Mouse (Mus musculus) hindbrain, embryonic 13.5 days (tissue): Measurements from ENCODE around the gene Gm20388. TPM values are rescaled to one million over a fixed set of nuclear protein-coding genes. Genes with fewer than 3 reads are reported as not detected.
A peak's percentile ranks its signal among the peaks of the same experiment; 100 is the strongest.

Experiments
- ATAC-seq: fragments of 200-750 bp; cut with Nextera tagmentation; 2 replicates; pipeline ENCODE4 v1.8.0; 2017; ENCODE audit warnings: moderate TSS enrichment; ENCODE audit not compliant: low FRiP score
- H3K27ac ChIP-seq: fragments of 300-500 bp; sonication (generic); 2 replicates; pipeline ENCODE4 v1.5.1; 2015; ENCODE audit warnings: inconsistent platforms, mild to moderate bottlenecking, moderate library complexity
- H3K27me3 ChIP-seq: fragments of 300-500 bp; sonication (generic); 2 replicates; pipeline ENCODE4 v1.6.1; 2015; ENCODE audit warnings: mild to moderate bottlenecking, inconsistent platforms
- H3K36me3 ChIP-seq: fragments of 300-500 bp; sonication (generic); 2 replicates; pipeline ENCODE4 v1.6.1; 2015; ENCODE audit warnings: mild to moderate bottlenecking, inconsistent platforms
- H3K4me1 ChIP-seq: fragments of 300-500 bp; sonication (generic); replicated peaks from 2 replicates; pipeline ENCODE4 v1.6.1; 2015; ENCODE audit warnings: inconsistent platforms
- H3K4me2 ChIP-seq: fragments of 300-500 bp; sonication (generic); 2 replicates; pipeline ENCODE4 v1.6.1; 2015; ENCODE audit warnings: inconsistent platforms, mild to moderate bottlenecking, moderate library complexity
- H3K4me3 ChIP-seq: fragments of 300-500 bp; sonication (generic); 2 replicates; pipeline ENCODE4 v1.5.1; 2015; ENCODE audit warnings: mild to moderate bottlenecking, inconsistent platforms
- H3K9ac ChIP-seq: fragments of 300-500 bp; sonication (generic); 2 replicates; pipeline ENCODE4 v1.6.1; 2015; ENCODE audit warnings: mild to moderate bottlenecking, inconsistent platforms
- H3K9me3 ChIP-seq: fragments of 300-500 bp; sonication (generic); 2 replicates; pipeline ENCODE4 v1.6.1; 2016; ENCODE audit warnings: inconsistent platforms
- WGBS: fragments of 180-500 bp; shearing (Covaris S2); methylation state at CpG from one replicate; pipeline ENCODE4 v1.1.7; 2015; 5-methylcytosine and 5-hydroxymethylcytosine counted together
- polyA plus RNA-seq: library from polyadenylated mRNA; unstranded; fragments of >200 nt; fragmentation: Nextera tagmentation; extraction: Ambion mirVana; gene quantifications from 2 replicates; pipeline ENCODE4 v1.2.1, GENCODE M21; 2015

The Gm20388 gene
- polyA plus RNA-seq, 1 experiment from 2014 or later: 1.9 TPM

GRCm38 (mm10) chr8:123692165-123692962, 3781.7 kb downstream of the Gm20388 start:
- ATAC-seq: no peak
- 88% methylated on average over 10 of the region's 10 CpGs for WGBS

GRCm38 (mm10) chr8:123696167-123696566, 3785.5 kb downstream of the Gm20388 start:
- Histone ChIP-seq H3K4me3 (no peak overlapping the region), H3K36me3 (no peaks in the 10 kb centered on the region), H3K27me3 (0 out of 2 replicates have a peak, but pooled peaks cover 5% of the 10 kb centered on the region), H3K9ac (no peak overlapping the region), H3K4me1 (peaks cover 12% of the 10 kb centered on the region), H3K4me2 (no peak overlapping the region), H3K27ac (no peak overlapping the region), H3K9me3 (no peaks in the 10 kb centered on the region)
- WGBS: 81% methylated on average over 9 of the region's 9 CpGs
- ATAC-seq: no peak

More at GRCm38 (mm10) chr8:123692165-123692962, 3781.7 kb downstream of the Gm20388 start:
- no peak overlapping the region for H3K9ac ChIP-seq
- H3K4me1 ChIP-seq: 0 out of 2 replicates have a peak, but pooled peaks cover 3% of the 10 kb centered on the region
- no peak overlapping the region for H3K27ac ChIP-seq
- no peaks in the 10 kb centered on the region for H3K36me3 ChIP-seq
- H3K4me3 ChIP-seq: no peak overlapping the region
- H3K4me2 ChIP-seq: no peak overlapping the region
- no peaks in the 10 kb centered on the region for H3K9me3 ChIP-seq
- H3K27me3 ChIP-seq: 0 out of 2 replicates have a peak, but pooled peaks cover 3% of the 10 kb centered on the region

GRCm38 (mm10) chr8:123697329-123697728, 3786.7 kb downstream of the Gm20388 start:
- H3K4me3 ChIP-seq: no peak overlapping the region
- H3K36me3 ChIP-seq: no peaks in the 10 kb centered on the region
- H3K9ac ChIP-seq: no peak overlapping the region
- no peak overlapping the region for H3K4me2 ChIP-seq
- H3K27ac ChIP-seq: no peak overlapping the region
- no peaks in the 10 kb centered on the region for H3K9me3 ChIP-seq
- 64% methylated on average over 5 of the region's 5 CpGs for WGBS
- ATAC-seq: no peak
- H3K27me3 ChIP-seq: 0 out of 2 replicates have a peak, but pooled peaks cover 5% of the 10 kb centered on the region
- peaks cover 12% of the 10 kb centered on the region for H3K4me1 ChIP-seq

- Histone ChIP-seq H3K27ac (no peak overlapping the region), H3K9ac (peak overlapping the region; percentile 21; the same call in 1 of the 2 replicates), H3K4me3 (no peak overlapping the region), H3K27me3 (0 out of 2 replicates have a peak, but pooled peaks cover 2% of the 10 kb centered on the region), H3K9me3 (no peaks in the 10 kb centered on the region), H3K4me1 (peaks cover 12% of the 10 kb centered on the region), H3K36me3 (no peaks in the 10 kb centered on the region), H3K4me2 (no peak overlapping the region)
- no peak for ATAC-seq
- 65% methylated on average over 12 of the region's 12 CpGs for WGBS
Observed at GRCm38 (mm10) chr8:123700399-123701070, 3789.9 kb downstream of the Gm20388 start.

GRCm38 (mm10) chr8:123701952-123702587, 3791.4 kb downstream of the Gm20388 start:
- H3K9ac ChIP-seq: no peak overlapping the region
- H3K4me1 ChIP-seq: peaks cover 12% of the 10 kb centered on the region
- H3K9me3 ChIP-seq: no peaks in the 10 kb centered on the region
- H3K4me3 ChIP-seq: no peak overlapping the region
- no peaks in the 10 kb centered on the region for H3K36me3 ChIP-seq
- no peak for ATAC-seq
- WGBS: 73% methylated on average over 15 of the region's 15 CpGs
- H3K4me2 ChIP-seq: no peak overlapping the region
- H3K27ac ChIP-seq: no peak overlapping the region
- 0 out of 2 replicates have a peak, but pooled peaks cover 2% of the 10 kb centered on the region for H3K27me3 ChIP-seq

GRCm38 (mm10) chr8:123705376-123705775, 3794.7 kb downstream of the Gm20388 start:
- 83% methylated on average over 5 of the region's 5 CpGs for WGBS
- Histone ChIP-seq H3K9me3 (no peaks in the 10 kb centered on the region), H3K4me2 (no peak overlapping the region), H3K9ac (no peak overlapping the region), H3K36me3 (no peaks in the 10 kb centered on the region), H3K27ac (no peak overlapping the region), H3K4me3 (no peak overlapping the region), H3K4me1 (peaks cover 8% of the 10 kb centered on the region), H3K27me3 (0 out of 2 replicates have a peak, but pooled peaks cover 2% of the 10 kb centered on the region)
- ATAC-seq: no peak

- Histone ChIP-seq H3K9ac (no peak overlapping the region), H3K4me1 (no peaks in the 10 kb centered on the region; the same call in 1 of the 2 replicates), H3K4me2 (no peak overlapping the region), H3K4me3 (no peak overlapping the region), H3K9me3 (no peaks in the 10 kb centered on the region), H3K27me3 (no peaks in the 10 kb centered on the region), H3K36me3 (no peaks in the 10 kb centered on the region), H3K27ac (no peak overlapping the region)
- no peak for ATAC-seq
- 89% methylated on average over 16 of the region's 16 CpGs for WGBS
Observed at GRCm38 (mm10) chr8:123707137-123707536, 3796.5 kb downstream of the Gm20388 start.

GRCm38 (mm10) chr8:123708729-123709128, 3798.1 kb downstream of the Gm20388 start:
- H3K4me3 ChIP-seq: no peak overlapping the region
- no peaks in the 10 kb centered on the region; the same call in 1 of the 2 replicates for H3K4me1 ChIP-seq
- H3K27ac ChIP-seq: no peak overlapping the region
- H3K4me2 ChIP-seq: no peak overlapping the region
- H3K9me3 ChIP-seq: no peaks in the 10 kb centered on the region
- no peaks in the 10 kb centered on the region for H3K36me3 ChIP-seq
- no peak for ATAC-seq
- no peaks in the 10 kb centered on the region for H3K27me3 ChIP-seq
- WGBS: 90% methylated on average over 8 of the region's 8 CpGs
- no peak overlapping the region for H3K9ac ChIP-seq

GRCm38 (mm10) chr8:123710335-123710734, 3799.7 kb downstream of the Gm20388 start:
- ATAC-seq: no peak

GRCm38 (mm10) chr8:123714451-123714850, 3803.8 kb downstream of the Gm20388 start:
- no peak overlapping the region for H3K4me3 ChIP-seq
- 93% methylated on average over 5 of the region's 5 CpGs for WGBS
- no peak overlapping the region for H3K9ac ChIP-seq
- no peaks in the 10 kb centered on the region for H3K27me3 ChIP-seq
- no peaks in the 10 kb centered on the region for H3K9me3 ChIP-seq
- H3K36me3 ChIP-seq: no peaks in the 10 kb centered on the region
- no peak for ATAC-seq
- no peak overlapping the region for H3K27ac ChIP-seq
- H3K4me2 ChIP-seq: no peak overlapping the region
- H3K4me1 ChIP-seq: peaks cover 21% of the 10 kb centered on the region

More at GRCm38 (mm10) chr8:123710335-123710734, 3799.7 kb downstream of the Gm20388 start:
- Histone ChIP-seq H3K4me2 (no peak overlapping the region), H3K36me3 (no peaks in the 10 kb centered on the region), H3K27me3 (no peaks in the 10 kb centered on the region), H3K9me3 (no peaks in the 10 kb centered on the region), H3K9ac (no peak overlapping the region), H3K4me3 (no peak overlapping the region), H3K27ac (no peak overlapping the region), H3K4me1 (no peaks in the 10 kb centered on the region; the same call in 1 of the 2 replicates)
- WGBS: 85% methylated on average over 5 of the region's 5 CpGs

GRCm38 (mm10) chr8:123715916-123716592, 3805.4 kb downstream of the Gm20388 start:
- H3K36me3 ChIP-seq: no peaks in the 10 kb centered on the region
- 23% methylated on average over 13 of the region's 13 CpGs for WGBS
- H3K4me1 ChIP-seq: peaks cover 35% of the 10 kb centered on the region
- H3K9ac ChIP-seq: no peak overlapping the region
- no peaks in the 10 kb centered on the region for H3K27me3 ChIP-seq
- H3K4me3 ChIP-seq: no peak overlapping the region
- H3K9me3 ChIP-seq: no peaks in the 10 kb centered on the region
- H3K4me2 ChIP-seq: no peak overlapping the region
- H3K27ac ChIP-seq: 0 out of 2 replicates have a peak overlapping the region, but pooled peaks have one; percentile 1
- 0 out of 2 replicates have a peak, but pooled peaks have one; percentile 26 for ATAC-seq
